Mouse (Mus musculus) lung, postnatal 0 days (tissue): ENCODE data around the gene Tex22. TPM values are rescaled to one million over a fixed set of nuclear protein-coding genes. Genes with fewer than 3 reads are reported as not detected.

Source experiments
- ATAC-seq: fragments of 200-750 bp; cut with Nextera tagmentation; 2 replicates; pipeline ENCODE4 v1.8.0; 2017; ENCODE audit warnings: moderate library complexity
- DNase-seq: peaks from one replicate; pipeline ENCODE4 v3.0.0-alpha.2; 2016; ENCODE audit warnings: low spot score
- H3K27ac ChIP-seq: fragments of 300-500 bp; sonication (generic); 2 replicates; pipeline ENCODE4 v1.5.1; 2014; ENCODE audit warnings: antibody characterized with exemption, mild to moderate bottlenecking, low read length, mixed read lengths
- H3K27me3 ChIP-seq: fragments of 300-500 bp; sonication (generic); replicated peaks from 2 replicates; pipeline ENCODE4 v1.6.1; 2014; ENCODE audit warnings: low read length, mixed read lengths; ENCODE audit not compliant: insufficient read depth
- H3K36me3 ChIP-seq: fragments of 300-500 bp; sonication (generic); 2 replicates; pipeline ENCODE4 v1.6.1; 2014; ENCODE audit warnings: low read length, mixed read lengths; ENCODE audit not compliant: insufficient read depth
- H3K4me1 ChIP-seq: fragments of 300-500 bp; sonication (generic); 2 replicates; pipeline ENCODE4 v1.6.1; 2014; ENCODE audit warnings: antibody characterized with exemption, low read depth, low read length, mixed read lengths; ENCODE audit not compliant: insufficient read depth
- H3K4me2 ChIP-seq: fragments of 300-500 bp; sonication (generic); replicated peaks from 2 replicates; pipeline ENCODE4 v1.6.1; 2014; ENCODE audit warnings: low read depth, mild to moderate bottlenecking, low read length, moderate library complexity, mixed read lengths
- H3K4me3 ChIP-seq: fragments of 300-500 bp; sonication (generic); 2 replicates; pipeline ENCODE4 v1.5.1; 2014; ENCODE audit warnings: low read depth, low read length
- H3K9ac ChIP-seq: fragments of 300-500 bp; sonication (generic); replicated peaks from 2 replicates; pipeline ENCODE4 v1.6.1; 2014; ENCODE audit warnings: low read depth, mild to moderate bottlenecking
- H3K9me3 ChIP-seq: fragments of 300-500 bp; sonication (generic); 2 replicates; pipeline ENCODE4 v1.6.1; 2016; ENCODE audit warnings: low read length, mixed read lengths
- CTCF ChIP-seq: IDR thresholded peaks from 2 replicates; pipeline ENCODE4 v1.5.1; 2016; ENCODE audit warnings: antibody characterized with exemption, mild to moderate bottlenecking
- EP300 ChIP-seq: IDR thresholded peaks from 2 replicates; pipeline ENCODE4 v1.6.1; 2016; ENCODE audit warnings: antibody characterized with exemption, mild to moderate bottlenecking, control low read depth
- WGBS: fragments of 180-500 bp; shearing (Covaris S2); extraction: QIAGEN DNeasy Blood & Tissue Kit; methylation state at CpG from one replicate; pipeline ENCODE4 v1.1.7; 2014; 5-methylcytosine and 5-hydroxymethylcytosine counted together
- polyA plus RNA-seq: library from polyadenylated mRNA; unstranded; fragments of >200 nt; fragmentation: Nextera tagmentation; extraction: Ambion mirVana; gene quantifications from 2 replicates; pipeline ENCODE4 v1.2.1, GENCODE M21; 2015

Gene Tex22
- polyA plus RNA-seq, 1 experiment from 2014 or later = not detected

GRCm38 (mm10) chr12:113098530-113099151 is 24.3 kb downstream of the Tex22 start:
- Histone ChIP-seq H3K27ac (peak overlapping the region; percentile 84), H3K4me3 (peak overlapping the region; percentile 89), H3K4me2 (peak overlapping the region; percentile 98), H3K27me3 (no peaks in the 10 kb centered on the region), H3K36me3 (no peaks in the 10 kb centered on the region), H3K9ac (peak overlapping the region; percentile 95), H3K4me1 (no peaks in the 10 kb centered on the region; the same call in 1 of the 2 replicates), H3K9me3 (no peaks in the 10 kb centered on the region)
- no peak for DNase-seq
- TF ChIP-seq EP300 (no peak), CTCF (no peak)
- 1% methylated on average over 31 of the region's 60 CpGs for WGBS
- ATAC-seq = peak; percentile 35

- no peaks in the 10 kb centered on the region for H3K36me3 ChIP-seq
- no peaks in the 10 kb centered on the region; the same call in 1 of the 2 replicates for H3K4me1 ChIP-seq
- peak overlapping the region; percentile 98 for H3K4me2 ChIP-seq
- no peak overlapping the region for H3K27ac ChIP-seq
- no peak overlapping the region for H3K4me3 ChIP-seq
- H3K9ac ChIP-seq = peak overlapping the region; percentile 95; the same call in 1 of the 2 replicates
- ATAC-seq (no peak), DNase-seq (no peak)
- WGBS = 18% methylated on average over 6 of the region's 6 CpGs
- TF ChIP-seq EP300 (no peak), CTCF (no peak)
- no peaks in the 10 kb centered on the region for H3K27me3 ChIP-seq
- H3K9me3 ChIP-seq = no peaks in the 10 kb centered on the region
These were observed 25.4 kb downstream of the Tex22 start for GRCm38 (mm10) chr12:113099470-113100237.

DNA sequence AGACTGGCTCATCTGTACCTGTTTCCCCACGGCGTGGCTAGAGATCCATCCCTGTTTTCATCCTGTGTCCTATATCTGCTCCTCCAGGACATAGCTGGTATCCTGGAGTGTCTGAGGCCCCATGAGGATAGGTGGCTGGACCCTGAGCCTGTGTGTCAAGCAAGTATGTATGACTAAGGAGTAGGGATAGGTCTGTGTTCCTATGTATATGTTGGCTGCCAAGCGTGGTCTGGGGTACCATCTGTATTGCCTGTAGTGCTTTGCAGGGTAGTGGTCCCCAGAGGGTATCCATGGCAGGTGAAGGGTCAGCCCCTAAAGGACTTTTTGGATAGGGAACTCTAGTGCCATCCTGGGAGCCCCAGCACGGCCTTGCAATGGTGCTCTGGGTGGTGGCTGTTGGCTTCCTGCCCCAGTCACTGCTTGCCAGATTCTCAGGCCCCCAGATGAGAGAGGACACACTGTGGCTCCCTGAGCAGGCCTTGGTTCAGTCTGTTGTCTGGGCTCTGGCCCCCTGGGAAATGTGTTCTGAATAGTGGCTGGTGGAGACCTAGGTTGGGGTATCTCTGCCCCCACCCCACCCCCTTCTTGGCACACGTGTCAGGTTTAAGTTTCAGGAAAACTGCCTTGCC is 26.3 kb downstream of the Tex22 start:
- Histone ChIP-seq H3K4me3 (no peak overlapping the region), H3K27ac (no peak overlapping the region), H3K36me3 (no peaks in the 10 kb centered on the region), H3K9me3 (no peaks in the 10 kb centered on the region), H3K27me3 (no peaks in the 10 kb centered on the region), H3K4me1 (no peaks in the 10 kb centered on the region; the same call in 1 of the 2 replicates), H3K4me2 (no peak overlapping the region), H3K9ac (no peak overlapping the region)
- TF ChIP-seq CTCF = no peak
- TF ChIP-seq EP300 = no peak
- DNase-seq (no peak), ATAC-seq (no peak)
- WGBS = 68% methylated on average over 5 of the region's 5 CpGs

- no peak overlapping the region for H3K4me3 ChIP-seq
- no peaks in the 10 kb centered on the region for H3K27me3 ChIP-seq
- no peaks in the 10 kb centered on the region; the same call in 1 of the 2 replicates for H3K4me1 ChIP-seq
- no peak overlapping the region for H3K9ac ChIP-seq
- no peak overlapping the region for H3K4me2 ChIP-seq
- TF ChIP-seq EP300 (no peak), CTCF (no peak)
- ATAC-seq (no peak), DNase-seq (no peak)
- WGBS = 64% methylated on average over 9 of the region's 9 CpGs
- H3K36me3 ChIP-seq = no peaks in the 10 kb centered on the region
- H3K9me3 ChIP-seq = no peaks in the 10 kb centered on the region
- H3K27ac ChIP-seq = no peak overlapping the region
These were observed 27.1 kb downstream of the Tex22 start for GRCm38 (mm10) chr12:113101251-113101960.

- no peak overlapping the region for H3K4me2 ChIP-seq
- WGBS = 54% methylated on average over 6 of the region's 6 CpGs
- peak; percentile 43 for ATAC-seq
- no peak overlapping the region for H3K4me3 ChIP-seq
- no peaks in the 10 kb centered on the region; the same call in 1 of the 2 replicates for H3K4me1 ChIP-seq
- DNase-seq = peak; percentile 65
- H3K36me3 ChIP-seq = no peaks in the 10 kb centered on the region
- H3K9me3 ChIP-seq = no peaks in the 10 kb centered on the region
- no peaks in the 10 kb centered on the region for H3K27me3 ChIP-seq
- H3K27ac ChIP-seq = no peak overlapping the region
- no peak overlapping the region for H3K9ac ChIP-seq
- no peak for TF ChIP-seq EP300
- TF ChIP-seq CTCF = peak; percentile 77
These were observed 28.2 kb downstream of the Tex22 start for GRCm38 (mm10) chr12:113102461-113102860.
